Mouse (Mus musculus) megakaryocyte, adult 5-6 weeks (primary cell): ENCODE results near the gene Tnfaip1. TPM values are rescaled to one million over a fixed set of nuclear protein-coding genes. Genes with fewer than 3 reads are reported as not detected.
"Not testable (repeated sequence)": the region's sequence is repeated elsewhere in the genome, so short reads cannot be mapped to it uniquely, and the experiment has no call there.

ENCODE experiments used
- ATAC-seq: 2 replicates; pipeline ENCODE4 v1.8.0; 2016; ENCODE audit warnings: mild to moderate bottlenecking, inconsistent platforms; ENCODE audit not compliant: poor library complexity, severe bottlenecking
- total RNA-seq, 2 experiments: library from RNA; stranded (forward) in 1 of 2; stranded (reverse) in 1 of 2; fragments of 153-499, 151-499 nt in 1 of 2; fragments of 221-1000, 200-1000 nt in 1 of 2; gene quantifications; 2 replicates each; pipeline versions ENCODE4 v1.2.3 to v1.2.4; 2015 to 2017

The Tnfaip1 gene
- total RNA-seq, 2 experiments from 2014 or later: 6.8 to 13.2 TPM

- no peak for ATAC-seq
Observed at GRCm38 (mm10) chr11:78540358-78540757, 4.2 kb upstream of the Tnfaip1 start.

GRCm38 (mm10) chr11:78536690-78537084, 555 bp upstream of the Tnfaip1 start:
- no peak; the same call in 1 of the 2 replicates for ATAC-seq

GRCm38 (mm10) chr11:78535376-78536079, 604 bp downstream of the Tnfaip1 start:
- no peak for ATAC-seq

GRCm38 (mm10) chr11:78534516-78534915, 1.6 kb downstream of the Tnfaip1 start:
- no peak for ATAC-seq

GRCm38 (mm10) chr11:78531515-78531914, 4.6 kb downstream of the Tnfaip1 start:
- ATAC-seq: not testable (repeated sequence)

GRCm38 (mm10) chr11:78531046-78531445, 5.1 kb downstream of the Tnfaip1 start:
- no peak for ATAC-seq

- ATAC-seq: no peak
Observed at GRCm38 (mm10) chr11:78530001-78530400, 6.1 kb downstream of the Tnfaip1 start.

- ATAC-seq: no peak
Observed at GRCm38 (mm10) chr11:78528714-78529113, 7.4 kb downstream of the Tnfaip1 start.

GRCm38 (mm10) chr11:78524838-78525237, 11.3 kb downstream of the Tnfaip1 start:
- ATAC-seq: no peak

GRCm38 (mm10) chr11:78523241-78523955, 12.7 kb downstream of the Tnfaip1 start:
- no peak for ATAC-seq

- ATAC-seq: no peak
Observed at GRCm38 (mm10) chr11:78522481-78522997, 13.6 kb downstream of the Tnfaip1 start.

GRCm38 (mm10) chr11:78521880-78522279, 14.3 kb downstream of the Tnfaip1 start:
- no peak for ATAC-seq

GRCm38 (mm10) chr11:78518931-78519330, 17.2 kb downstream of the Tnfaip1 start:
- no peak for ATAC-seq

GRCm38 (mm10) chr11:78515549-78516325, 20.4 kb downstream of the Tnfaip1 start:
- ATAC-seq: no peak

- ATAC-seq: no peak
Observed at GRCm38 (mm10) chr11:78513106-78513790, 22.9 kb downstream of the Tnfaip1 start.

GRCm38 (mm10) chr11:78512025-78512957, 23.8 kb downstream of the Tnfaip1 start, which contains the start of the genes Tmem199 and Poldip2:
Tmem199 (minus strand) TSS chr11:78512172.
Poldip2 (plus strand) TSS chr11:78512193.
- ATAC-seq: peak; percentile 99

- ATAC-seq: no peak
Observed at GRCm38 (mm10) chr11:78509148-78509547, 27.0 kb downstream of the Tnfaip1 start.

GRCm38 (mm10) chr11:78505430-78505829, 30.7 kb downstream of the Tnfaip1 start:
- no peak for ATAC-seq

GRCm38 (mm10) chr11:78502909-78503650, 33.1 kb downstream of the Tnfaip1 start, which contains the start of gene Sebox:
Sebox (plus strand) TSS chr11:78503447.
- no peak for ATAC-seq
